Mouse (Mus musculus) embryonic facial prominence, embryonic 11.5 days (tissue): ENCODE measurements around the gene Fam168b. TPM values are rescaled to one million over a fixed set of nuclear protein-coding genes. Genes with fewer than 3 reads are reported as not detected.
A peak's percentile ranks its signal among the peaks of the same experiment; 100 is the strongest.

ENCODE experiments used
- ATAC-seq: fragments of 200-750 bp; cut with Nextera tagmentation; replicated peaks from 2 replicates; pipeline ENCODE4 v1.8.0; 2017; ENCODE audit warnings: low read depth; ENCODE audit not compliant: insufficient number of reproducible peaks, low FRiP score, low TSS enrichment
- DNase-seq: peaks from one replicate; pipeline ENCODE4 v3.0.0-alpha.2; 2015; ENCODE audit warnings: low spot score
- H3K27ac ChIP-seq: fragments of 300-500 bp; sonication (generic); replicated peaks from 2 replicates; pipeline ENCODE4 v1.5.1; 2014; ENCODE audit warnings: mild to moderate bottlenecking, low read depth, low read length, control low read depth
- H3K27me3 ChIP-seq: fragments of 300-500 bp; sonication (generic); 2 replicates; pipeline ENCODE4 v1.6.1; 2014; ENCODE audit warnings: mild to moderate bottlenecking, low read length, moderate library complexity, mixed read lengths; ENCODE audit not compliant: control insufficient read depth, insufficient read depth
- H3K36me3 ChIP-seq: fragments of 300-500 bp; sonication (generic); replicated peaks from 2 replicates; pipeline ENCODE4 v1.6.1; 2014; ENCODE audit warnings: low read depth, mild to moderate bottlenecking, low read length, moderate library complexity, mixed read lengths; ENCODE audit not compliant: control insufficient read depth, insufficient read depth
- H3K4me1 ChIP-seq: fragments of 300-500 bp; sonication (generic); 2 replicates; pipeline ENCODE4 v1.6.1; 2014; ENCODE audit warnings: low read length, mixed read lengths; ENCODE audit not compliant: control insufficient read depth, insufficient read depth
- H3K4me2 ChIP-seq: fragments of 300-500 bp; sonication (generic); 2 replicates; pipeline ENCODE4 v1.6.1; 2014; ENCODE audit warnings: low read depth, mild to moderate bottlenecking, control low read depth, low read length, moderate library complexity
- H3K4me3 ChIP-seq: fragments of 300-500 bp; sonication (generic); 2 replicates; pipeline ENCODE4 v1.5.1; 2014; ENCODE audit warnings: low read depth, low read length, control low read depth
- H3K9ac ChIP-seq: fragments of 300-500 bp; sonication (generic); replicated peaks from 2 replicates; pipeline ENCODE4 v1.6.1; 2014; ENCODE audit warnings: mild to moderate bottlenecking, control low read depth, low read length
- H3K9me3 ChIP-seq: fragments of 300-500 bp; sonication (generic); replicated peaks from 2 replicates; pipeline ENCODE4 v1.6.1; 2016; ENCODE audit warnings: mild to moderate bottlenecking, low read length, inconsistent platforms, mixed read lengths; ENCODE audit not compliant: control insufficient read depth
- WGBS: fragments of 180-500 bp; shearing (Covaris S2); extraction: QIAGEN DNeasy Blood & Tissue Kit; methylation state at CpG from one replicate; pipeline ENCODE4 v1.1.7; 2014; 5-methylcytosine and 5-hydroxymethylcytosine counted together
- polyA plus RNA-seq: library from polyadenylated mRNA; unstranded; fragments of >200 nt; fragmentation: Nextera tagmentation; extraction: Ambion mirVana; gene quantifications from 2 replicates; pipeline ENCODE4 v1.2.1, GENCODE M21; 2014

Gene Fam168b
- polyA plus RNA-seq, 1 experiment from 2014 or later, result 92.8 TPM

DNA sequence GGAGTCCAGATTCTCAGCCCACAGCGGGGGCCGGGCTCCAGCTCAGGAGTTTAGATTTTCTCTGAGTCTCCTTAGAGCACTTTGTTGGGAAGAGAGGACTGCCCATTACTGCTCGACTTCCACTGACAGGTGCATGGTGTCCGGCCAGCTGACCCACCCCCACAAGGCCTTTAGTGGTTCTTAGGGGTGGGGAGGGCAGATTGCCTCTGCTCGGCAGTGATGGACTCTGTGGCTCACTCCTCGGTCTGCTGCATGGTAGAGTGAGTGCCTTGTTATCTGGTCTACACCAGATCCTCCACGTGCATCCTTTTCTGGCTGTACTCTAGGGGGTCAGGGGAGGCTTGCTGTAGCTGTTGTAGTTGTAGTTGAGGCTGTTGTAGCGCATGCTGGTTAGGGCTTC is 25.5 kb upstream of the Fam168b start:
- Histone ChIP-seq H3K36me3 (no peaks in the 10 kb centered on the region), H3K27ac (no peak overlapping the region), H3K27me3 (no peaks in the 10 kb centered on the region), H3K9me3 (no peaks in the 10 kb centered on the region), H3K4me1 (no peaks in the 10 kb centered on the region), H3K9ac (no peak overlapping the region), H3K4me2 (no peak overlapping the region), H3K4me3 (no peak overlapping the region)
- WGBS, result 88% methylated on average over 8 of the region's 8 CpGs
- ATAC-seq (no peak), DNase-seq (no peak)

DNA sequence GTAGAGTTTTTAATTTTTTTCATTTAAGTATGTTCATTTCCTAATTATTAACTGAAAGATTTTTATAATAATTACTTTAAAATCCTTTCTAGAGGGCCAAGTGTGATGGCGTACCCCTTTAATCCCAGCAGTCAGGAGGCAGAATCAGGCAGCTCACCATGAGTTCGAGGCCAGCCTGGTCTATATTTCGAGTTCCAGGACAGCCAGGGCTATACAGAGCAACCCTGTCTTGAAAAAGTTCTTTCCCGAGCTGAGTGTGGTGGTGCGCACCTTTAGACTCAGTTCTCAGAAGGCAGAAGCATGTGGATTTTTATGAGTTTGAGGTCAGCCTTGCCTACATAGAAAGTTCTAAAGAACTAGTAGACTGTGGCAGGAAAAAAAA is 24.7 kb upstream of the Fam168b start:
- 88% methylated on average over 5 of the region's 5 CpGs for WGBS
- Histone ChIP-seq H3K4me3 (no peak overlapping the region), H3K27ac (no peak overlapping the region), H3K4me2 (no peak overlapping the region), H3K9ac (no peak overlapping the region), H3K27me3 (no peaks in the 10 kb centered on the region), H3K36me3 (no peaks in the 10 kb centered on the region), H3K4me1 (no peaks in the 10 kb centered on the region), H3K9me3 (no peaks in the 10 kb centered on the region)
- no peak for ATAC-seq
- no peak for DNase-seq

DNA sequence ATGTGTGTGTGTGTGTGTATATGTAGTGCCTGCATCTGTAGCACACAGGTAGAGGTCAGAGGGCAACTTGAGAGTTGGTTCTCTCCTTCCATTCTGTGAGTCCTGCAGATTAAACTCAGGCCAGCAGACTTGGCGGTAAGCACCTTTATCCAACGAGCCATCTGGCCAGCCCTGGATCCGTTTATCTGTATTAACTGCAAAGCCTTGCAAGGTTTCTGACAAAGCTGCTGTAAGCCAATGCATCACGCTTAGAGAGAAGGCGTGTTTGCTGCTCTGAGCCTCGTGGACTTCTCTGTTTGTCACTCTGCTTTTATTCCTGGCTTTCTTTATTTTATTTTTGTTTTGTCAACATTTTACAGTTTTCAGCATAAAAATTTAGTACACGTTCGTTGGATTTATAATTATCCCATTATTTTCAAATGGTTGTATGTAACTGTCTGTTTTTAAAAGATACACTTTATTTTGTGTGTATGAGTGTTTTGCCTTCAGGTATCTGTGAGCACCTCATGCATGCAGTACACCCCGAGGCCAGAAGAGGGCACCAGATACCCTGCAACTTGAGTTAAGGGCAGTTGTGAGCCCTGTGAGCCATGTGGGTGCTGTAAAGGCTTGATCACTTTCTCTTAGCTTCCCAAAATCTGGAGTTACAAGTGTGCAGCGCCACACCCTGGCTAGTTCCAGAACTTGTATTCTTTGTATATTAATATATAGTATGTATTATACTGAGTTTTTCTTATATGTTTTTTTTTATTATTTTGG is 24.1 kb upstream of the Fam168b start:
- no peaks in the 10 kb centered on the region for H3K27me3 ChIP-seq
- no peaks in the 10 kb centered on the region for H3K4me1 ChIP-seq
- no peak overlapping the region for H3K4me3 ChIP-seq
- no peak overlapping the region for H3K4me2 ChIP-seq
- no peak overlapping the region for H3K27ac ChIP-seq
- DNase-seq (peak; percentile 89), ATAC-seq (0 out of 2 replicates have a peak, but pooled peaks have one; percentile 40)
- H3K9ac ChIP-seq, result no peak overlapping the region
- WGBS, result 59% methylated on average over 10 of the region's 10 CpGs
- H3K36me3 ChIP-seq, result no peaks in the 10 kb centered on the region
- no peaks in the 10 kb centered on the region for H3K9me3 ChIP-seq

DNA sequence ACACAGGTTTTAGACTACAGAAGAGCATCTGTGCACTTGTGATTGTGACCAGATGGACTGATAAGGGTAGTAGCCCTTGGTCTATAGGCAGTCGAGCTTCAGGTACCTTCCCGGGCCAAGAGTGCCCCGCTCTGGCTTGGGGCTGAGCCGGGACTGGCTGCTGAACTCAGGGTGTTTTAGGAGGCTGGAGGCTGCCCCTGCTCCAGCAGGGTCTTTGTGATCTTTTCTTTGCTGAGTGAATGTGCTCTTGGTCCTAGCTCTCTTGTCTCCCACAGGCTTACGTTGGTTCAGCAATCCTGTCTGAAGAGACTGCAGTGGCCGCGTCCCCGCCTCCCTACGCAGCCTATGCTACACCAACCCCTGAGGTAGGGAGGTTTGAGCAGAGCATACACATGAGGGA is 23.0 kb upstream of the Fam168b start:
- Histone ChIP-seq H3K4me1 (no peaks in the 10 kb centered on the region), H3K4me2 (no peak overlapping the region), H3K4me3 (no peak overlapping the region), H3K9ac (no peak overlapping the region), H3K27me3 (no peaks in the 10 kb centered on the region), H3K27ac (no peak overlapping the region), H3K9me3 (no peaks in the 10 kb centered on the region), H3K36me3 (no peaks in the 10 kb centered on the region)
- ATAC-seq (no peak), DNase-seq (no peak)
- WGBS, result 86% methylated on average over 9 of the region's 9 CpGs

DNA sequence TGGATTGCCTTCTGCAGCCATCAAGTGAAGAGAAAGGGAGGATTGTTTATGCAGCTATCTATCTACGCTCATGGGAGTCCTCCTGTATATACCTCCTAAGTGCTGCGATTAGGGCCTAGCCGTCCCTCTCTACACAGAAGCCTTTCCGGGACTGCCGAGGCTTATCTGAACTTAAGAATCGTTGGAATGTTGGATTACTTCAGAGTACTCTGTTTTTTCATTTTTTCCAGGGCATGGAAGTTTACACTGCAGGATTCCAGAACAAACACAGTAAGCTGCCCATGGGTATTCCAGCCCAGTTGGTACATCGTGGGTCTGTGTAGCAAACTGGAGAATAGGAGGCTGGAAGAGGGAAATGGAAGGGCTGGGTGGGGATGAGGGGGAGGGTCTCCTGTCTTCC is 21.4 kb upstream of the Fam168b start:
- WGBS, result 78% methylated on average over 7 of the region's 7 CpGs
- no peak for DNase-seq
- ATAC-seq, result no peak
- Histone ChIP-seq H3K4me1 (no peaks in the 10 kb centered on the region), H3K9ac (no peak overlapping the region), H3K36me3 (no peaks in the 10 kb centered on the region), H3K4me2 (no peak overlapping the region), H3K27ac (no peak overlapping the region), H3K27me3 (no peaks in the 10 kb centered on the region), H3K4me3 (no peak overlapping the region), H3K9me3 (no peaks in the 10 kb centered on the region)

DNA sequence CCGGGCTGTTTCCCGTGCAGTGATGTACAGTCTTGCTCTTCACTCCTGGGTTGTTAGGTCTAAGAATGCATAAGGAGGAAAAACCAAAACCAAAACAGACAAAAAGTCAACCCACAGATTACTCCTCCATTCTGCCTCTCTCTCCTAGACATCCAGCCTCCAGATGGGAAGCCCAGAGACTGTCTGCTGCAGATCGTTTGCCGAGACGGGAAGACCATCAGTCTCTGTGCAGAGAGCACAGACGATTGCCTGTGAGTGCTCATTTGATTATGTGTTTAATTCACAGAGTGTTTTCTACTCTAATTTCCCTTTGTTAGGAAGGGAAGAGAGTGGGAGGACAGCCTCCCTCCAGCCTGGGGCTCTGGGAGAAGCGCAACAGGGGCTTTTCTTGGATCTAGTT is 20.5 kb upstream of the Fam168b start:
- no peak for DNase-seq
- 92% methylated on average over 7 of the region's 7 CpGs for WGBS

DNA sequence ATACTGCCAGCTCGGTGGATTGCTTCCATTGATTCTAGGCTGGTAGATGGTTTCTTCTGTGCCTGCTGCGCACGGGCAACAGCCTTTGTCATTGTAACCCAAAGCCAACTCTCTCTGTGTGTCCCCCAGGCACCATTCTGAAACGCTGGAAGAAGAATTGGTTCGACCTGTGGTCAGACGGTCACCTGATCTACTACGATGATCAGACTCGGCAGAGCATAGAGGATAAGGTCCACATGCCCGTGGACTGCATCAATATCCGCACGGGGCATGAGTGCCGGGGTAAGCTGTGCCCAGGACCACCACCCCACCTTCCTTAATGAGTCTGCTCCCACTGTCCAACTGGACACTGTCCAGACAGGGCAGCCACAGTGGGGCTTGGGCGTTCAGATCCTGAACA is 20.0 kb upstream of the Fam168b start:
- H3K27ac ChIP-seq, result no peak overlapping the region
- H3K4me2 ChIP-seq, result no peak overlapping the region
- 88% methylated on average over 13 of the region's 13 CpGs for WGBS
- DNase-seq (no peak), ATAC-seq (no peak)
- no peaks in the 10 kb centered on the region for H3K9me3 ChIP-seq
- H3K27me3 ChIP-seq, result no peaks in the 10 kb centered on the region
- H3K4me1 ChIP-seq, result no peaks in the 10 kb centered on the region
- no peak overlapping the region for H3K9ac ChIP-seq
- no peaks in the 10 kb centered on the region for H3K36me3 ChIP-seq
- no peak overlapping the region for H3K4me3 ChIP-seq

More for the DNA sequence above, 20.5 kb upstream of the Fam168b start:
- Histone ChIP-seq H3K4me1 (no peaks in the 10 kb centered on the region), H3K4me2 (no peak overlapping the region), H3K27me3 (no peaks in the 10 kb centered on the region), H3K9me3 (no peaks in the 10 kb centered on the region), H3K27ac (no peak overlapping the region), H3K36me3 (no peaks in the 10 kb centered on the region), H3K9ac (no peak overlapping the region), H3K4me3 (no peak overlapping the region)
- no peak for ATAC-seq

DNA sequence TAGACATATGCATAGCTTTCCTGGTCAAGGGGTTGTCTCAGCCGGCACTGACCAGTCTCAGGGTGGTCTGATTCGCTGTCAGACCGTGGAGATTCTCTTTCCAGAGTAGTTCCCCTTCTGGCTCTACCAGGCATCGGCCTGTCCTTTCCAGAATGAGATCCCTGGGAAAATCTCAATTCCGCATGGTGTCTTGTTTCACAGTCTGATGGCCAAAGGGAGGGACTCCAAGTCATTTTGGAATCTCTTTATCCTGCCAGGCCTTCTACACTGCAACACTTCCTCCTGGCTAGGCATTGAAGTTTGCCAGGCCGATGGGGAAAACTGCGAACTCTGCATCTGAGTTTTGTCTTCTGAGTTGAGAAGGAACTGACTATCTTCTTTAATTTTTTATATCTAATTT is 17.3 kb upstream of the Fam168b start:
- DNase-seq, result no peak
- Histone ChIP-seq H3K4me2 (no peak overlapping the region), H3K27me3 (no peaks in the 10 kb centered on the region), H3K36me3 (no peaks in the 10 kb centered on the region), H3K9ac (no peak overlapping the region), H3K4me1 (no peaks in the 10 kb centered on the region), H3K4me3 (no peak overlapping the region), H3K27ac (no peak overlapping the region), H3K9me3 (no peaks in the 10 kb centered on the region)
- WGBS, result 84% methylated on average over 7 of the region's 7 CpGs
- ATAC-seq, result no peak
